Mouse (Mus musculus) midbrain, postnatal 0 days (tissue): ENCODE data around the gene Pnmt. TPM values are rescaled to one million over a fixed set of nuclear protein-coding genes. Genes with fewer than 3 reads are reported as not detected.

ENCODE experiments used
- ATAC-seq: fragments of 200-750 bp; cut with Nextera tagmentation; 2 replicates; pipeline ENCODE4 v1.8.0; 2017; ENCODE audit warnings: moderate number of reproducible peaks, mild to moderate bottlenecking, moderate TSS enrichment, moderate library complexity; ENCODE audit not compliant: low FRiP score
- DNase-seq: peaks from one replicate; pipeline ENCODE4 v3.0.0-alpha.2; 2015; ENCODE audit warnings: low spot score
- H3K27ac ChIP-seq: fragments of 300-500 bp; sonication (generic); 2 replicates; pipeline ENCODE4 v1.5.1; 2014; ENCODE audit warnings: low read depth, mild to moderate bottlenecking, low read length, mixed read lengths
- H3K27me3 ChIP-seq: fragments of 300-500 bp; sonication (generic); 2 replicates; pipeline ENCODE4 v1.6.1; 2014; ENCODE audit warnings: low read length, control low read depth, mixed read lengths; ENCODE audit not compliant: insufficient read depth
- H3K36me3 ChIP-seq: fragments of 300-500 bp; sonication (generic); 2 replicates; pipeline ENCODE4 v1.6.1; 2014; ENCODE audit warnings: low read length, control low read depth, mixed read lengths; ENCODE audit not compliant: insufficient read depth
- H3K4me1 ChIP-seq: fragments of 300-500 bp; sonication (generic); 2 replicates; pipeline ENCODE4 v1.6.1; 2014; ENCODE audit warnings: mild to moderate bottlenecking, control low read depth, antibody characterized with exemption, low read length, mixed read lengths; ENCODE audit not compliant: insufficient read depth
- H3K4me2 ChIP-seq: fragments of 300-500 bp; sonication (generic); 2 replicates; pipeline ENCODE4 v1.6.1; 2014; ENCODE audit warnings: low read depth, mild to moderate bottlenecking, low read length, mixed read lengths; ENCODE audit not compliant: poor library complexity, severe bottlenecking
- H3K4me3 ChIP-seq: fragments of 300-500 bp; sonication (generic); 2 replicates; pipeline ENCODE4 v1.5.1; 2014; ENCODE audit warnings: low read depth, mild to moderate bottlenecking, low read length, moderate library complexity
- H3K9ac ChIP-seq: fragments of 300-500 bp; sonication (generic); replicated peaks from 2 replicates; pipeline ENCODE4 v1.6.1; 2014; ENCODE audit warnings: mild to moderate bottlenecking, low read length, moderate library complexity, mixed read lengths; ENCODE audit not compliant: poor library complexity, severe bottlenecking
- H3K9me3 ChIP-seq: fragments of 300-500 bp; sonication (generic); 2 replicates; pipeline ENCODE4 v1.6.1; 2016; ENCODE audit warnings: low read length, control low read depth
- CTCF ChIP-seq: IDR thresholded peaks from 2 replicates; pipeline ENCODE4 v1.5.1; 2016; ENCODE audit warnings: antibody characterized with exemption, mild to moderate bottlenecking
- WGBS: fragments of 180-500 bp; shearing (Covaris S2); extraction: QIAGEN DNeasy Blood & Tissue Kit; methylation state at CpG from one replicate; pipeline ENCODE4 v1.1.7; 2014; 5-methylcytosine and 5-hydroxymethylcytosine counted together
- polyA plus RNA-seq: library from polyadenylated mRNA; unstranded; fragments of >200 nt; fragmentation: Nextera tagmentation; extraction: Ambion mirVana; gene quantifications from 2 replicates; pipeline ENCODE4 v1.2.1, GENCODE M21; 2015
- total RNA-seq: library from RNA; depleted of rRNA; stranded (reverse); fragments of >200 nt; gene quantifications from 2 replicates; pipeline ENCODE4 v1.2.3, GENCODE M21; 2014

The Pnmt gene
- total and polyA plus RNA-seq, 2 experiments from 2014 or later: 3.4 to 4.3 TPM

- Histone ChIP-seq H3K4me3 (no peak overlapping the region), H3K9ac (no peak overlapping the region), H3K9me3 (no peaks in the 10 kb centered on the region), H3K4me1 (no peaks in the 10 kb centered on the region), H3K27ac (no peak overlapping the region), H3K36me3 (no peaks in the 10 kb centered on the region), H3K4me2 (no peak overlapping the region), H3K27me3 (peaks cover 17% of the 10 kb centered on the region)
- TF ChIP-seq CTCF: peak; percentile 70
- DNase-seq: peak; percentile 62
- WGBS: 29% methylated on average over 9 of the region's 9 CpGs
- ATAC-seq: no peak
Measured at GRCm38 (mm10) chr11:98389221-98389780, 3.1 kb downstream of the Pnmt start.

DNA sequence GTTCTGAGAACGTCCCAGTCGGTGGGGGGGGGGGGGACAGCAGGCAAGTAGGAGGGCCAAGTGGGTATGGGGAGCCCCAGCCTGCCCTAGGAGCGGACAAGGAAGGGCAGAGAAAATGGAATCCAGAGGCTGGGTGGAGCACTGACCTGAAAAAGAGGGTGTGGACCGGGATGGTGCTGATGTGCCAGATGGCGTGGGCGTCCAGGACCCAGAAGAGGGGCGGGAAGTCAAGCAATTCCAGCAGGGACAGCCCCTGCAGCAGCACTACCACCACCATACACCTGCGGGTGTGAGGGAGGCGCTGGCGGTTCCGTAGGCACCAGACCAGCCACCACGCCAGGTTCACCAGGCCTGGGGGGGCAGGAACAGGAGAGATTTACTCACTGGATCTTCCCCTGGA is 3.9 kb downstream of the Pnmt start:
- H3K27ac ChIP-seq: no peak overlapping the region
- no peak overlapping the region for H3K9ac ChIP-seq
- no peak overlapping the region for H3K4me2 ChIP-seq
- 75% methylated on average over 9 of the region's 12 CpGs for WGBS
- H3K9me3 ChIP-seq: no peaks in the 10 kb centered on the region
- no peaks in the 10 kb centered on the region for H3K36me3 ChIP-seq
- no peak overlapping the region for H3K4me3 ChIP-seq
- DNase-seq (no peak), ATAC-seq (no peak)
- no peak for TF ChIP-seq CTCF
- H3K27me3 ChIP-seq: peaks cover 17% of the 10 kb centered on the region
- no peaks in the 10 kb centered on the region for H3K4me1 ChIP-seq

GRCm38 (mm10) chr11:98392034-98392433 is 5.8 kb downstream of the Pnmt start:
- Histone ChIP-seq H3K4me1 (no peaks in the 10 kb centered on the region), H3K9ac (no peak overlapping the region), H3K4me2 (no peak overlapping the region), H3K27ac (no peak overlapping the region), H3K27me3 (peaks cover 12% of the 10 kb centered on the region), H3K4me3 (no peak overlapping the region), H3K9me3 (no peaks in the 10 kb centered on the region), H3K36me3 (no peaks in the 10 kb centered on the region)
- WGBS: 41% methylated on average over 6 of the region's 8 CpGs
- TF ChIP-seq CTCF: no peak
- ATAC-seq (no peak), DNase-seq (no peak)

DNA sequence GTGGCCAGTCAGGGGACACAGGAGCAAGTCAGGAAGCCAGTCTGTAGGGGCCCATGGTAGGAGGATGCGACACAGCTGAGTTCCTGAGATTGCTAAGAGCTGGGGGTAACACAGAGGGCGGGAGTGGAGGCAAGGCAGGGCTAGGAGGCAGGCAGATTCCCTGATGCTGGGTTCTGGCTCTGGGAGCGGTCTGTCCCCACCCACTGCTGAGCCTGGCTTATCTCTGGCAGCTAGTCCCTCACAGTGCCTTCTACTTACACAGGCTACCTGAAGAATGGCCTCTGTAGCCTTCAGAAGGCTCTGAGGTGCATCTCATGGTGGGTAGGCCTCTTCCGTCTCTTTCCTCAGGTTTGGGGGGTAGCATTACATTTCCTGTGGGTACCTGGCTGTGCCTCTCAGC is 6.4 kb downstream of the Pnmt start:
- 61% methylated on average over 4 of the region's 4 CpGs for WGBS
- no peak for TF ChIP-seq CTCF
- H3K9me3 ChIP-seq: no peaks in the 10 kb centered on the region
- ATAC-seq (no peak), DNase-seq (no peak)
- H3K9ac ChIP-seq: 0 out of 2 replicates have a peak overlapping the region, but pooled peaks have one; percentile 13
- no peaks in the 10 kb centered on the region for H3K36me3 ChIP-seq
- no peak overlapping the region for H3K4me2 ChIP-seq
- H3K4me3 ChIP-seq: no peak overlapping the region
- H3K27me3 ChIP-seq: peaks cover 6% of the 10 kb centered on the region
- H3K4me1 ChIP-seq: no peaks in the 10 kb centered on the region
- H3K27ac ChIP-seq: no peak overlapping the region

GRCm38 (mm10) chr11:98393317-98393716 is 7.1 kb downstream of the Pnmt start:
- DNase-seq (no peak), ATAC-seq (no peak)
- 74% methylated on average over 6 of the region's 6 CpGs for WGBS
- Histone ChIP-seq H3K9me3 (no peaks in the 10 kb centered on the region), H3K4me3 (no peak overlapping the region), H3K4me2 (no peak overlapping the region), H3K9ac (no peak overlapping the region), H3K36me3 (no peaks in the 10 kb centered on the region), H3K4me1 (no peaks in the 10 kb centered on the region), H3K27ac (no peak overlapping the region), H3K27me3 (0 out of 2 replicates have a peak, but pooled peaks cover 5% of the 10 kb centered on the region)
- no peak for TF ChIP-seq CTCF

DNA sequence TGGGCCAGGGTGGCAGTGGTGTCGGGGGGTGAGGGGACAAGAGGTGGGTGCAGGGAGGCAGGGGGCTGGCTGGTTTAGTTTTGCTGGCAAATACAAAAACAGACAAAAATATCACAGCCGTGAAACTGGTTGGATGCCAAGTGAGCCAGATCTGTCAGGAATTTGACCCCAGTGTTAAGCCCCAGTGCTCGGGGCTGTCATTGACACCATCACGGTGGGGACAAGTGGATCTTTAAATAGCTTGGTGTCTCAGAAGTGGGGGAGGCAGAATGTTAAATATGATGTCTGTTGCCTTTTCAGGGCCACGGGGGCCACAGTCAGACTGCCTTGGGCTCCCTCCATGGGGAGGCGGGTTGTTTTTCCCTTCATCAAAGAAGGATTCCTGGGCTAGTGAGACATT is 8.1 kb downstream of the Pnmt start:
- DNase-seq (no peak), ATAC-seq (no peak)
- WGBS: 49% methylated on average over 6 of the region's 6 CpGs
- H3K27me3 ChIP-seq: 0 out of 2 replicates have a peak, but pooled peaks cover 5% of the 10 kb centered on the region
- H3K9ac ChIP-seq: no peak overlapping the region
- no peak overlapping the region for H3K4me3 ChIP-seq
- no peaks in the 10 kb centered on the region for H3K36me3 ChIP-seq
- no peak for TF ChIP-seq CTCF
- no peaks in the 10 kb centered on the region for H3K9me3 ChIP-seq
- no peak overlapping the region for H3K4me2 ChIP-seq
- H3K4me1 ChIP-seq: no peaks in the 10 kb centered on the region
- H3K27ac ChIP-seq: no peak overlapping the region
